Mouse (Mus musculus) hindbrain, embryonic 13.5 days (tissue): ENCODE measurements around the gene Trim28. TPM values are rescaled to one million over a fixed set of nuclear protein-coding genes. Genes with fewer than 3 reads are reported as not detected.

Experiments
- ATAC-seq: fragments of 200-750 bp; cut with Nextera tagmentation; 2 replicates; pipeline ENCODE4 v1.8.0; 2017; ENCODE audit warnings: moderate TSS enrichment; ENCODE audit not compliant: low FRiP score
- H3K27ac ChIP-seq: fragments of 300-500 bp; sonication (generic); 2 replicates; pipeline ENCODE4 v1.5.1; 2015; ENCODE audit warnings: inconsistent platforms, mild to moderate bottlenecking, moderate library complexity
- H3K27me3 ChIP-seq: fragments of 300-500 bp; sonication (generic); 2 replicates; pipeline ENCODE4 v1.6.1; 2015; ENCODE audit warnings: mild to moderate bottlenecking, inconsistent platforms
- H3K36me3 ChIP-seq: fragments of 300-500 bp; sonication (generic); 2 replicates; pipeline ENCODE4 v1.6.1; 2015; ENCODE audit warnings: mild to moderate bottlenecking, inconsistent platforms
- H3K4me1 ChIP-seq: fragments of 300-500 bp; sonication (generic); replicated peaks from 2 replicates; pipeline ENCODE4 v1.6.1; 2015; ENCODE audit warnings: inconsistent platforms
- H3K4me2 ChIP-seq: fragments of 300-500 bp; sonication (generic); 2 replicates; pipeline ENCODE4 v1.6.1; 2015; ENCODE audit warnings: inconsistent platforms, mild to moderate bottlenecking, moderate library complexity
- H3K4me3 ChIP-seq: fragments of 300-500 bp; sonication (generic); 2 replicates; pipeline ENCODE4 v1.5.1; 2015; ENCODE audit warnings: mild to moderate bottlenecking, inconsistent platforms
- H3K9ac ChIP-seq: fragments of 300-500 bp; sonication (generic); 2 replicates; pipeline ENCODE4 v1.6.1; 2015; ENCODE audit warnings: mild to moderate bottlenecking, inconsistent platforms
- H3K9me3 ChIP-seq: fragments of 300-500 bp; sonication (generic); 2 replicates; pipeline ENCODE4 v1.6.1; 2016; ENCODE audit warnings: inconsistent platforms
- WGBS: fragments of 180-500 bp; shearing (Covaris S2); methylation state at CpG from one replicate; pipeline ENCODE4 v1.1.7; 2015; 5-methylcytosine and 5-hydroxymethylcytosine counted together
- polyA plus RNA-seq: library from polyadenylated mRNA; unstranded; fragments of >200 nt; fragmentation: Nextera tagmentation; extraction: Ambion mirVana; gene quantifications from 2 replicates; pipeline ENCODE4 v1.2.1, GENCODE M21; 2015

The Trim28 gene
- polyA plus RNA-seq, 1 experiment from 2014 or later = 216 TPM

DNA sequence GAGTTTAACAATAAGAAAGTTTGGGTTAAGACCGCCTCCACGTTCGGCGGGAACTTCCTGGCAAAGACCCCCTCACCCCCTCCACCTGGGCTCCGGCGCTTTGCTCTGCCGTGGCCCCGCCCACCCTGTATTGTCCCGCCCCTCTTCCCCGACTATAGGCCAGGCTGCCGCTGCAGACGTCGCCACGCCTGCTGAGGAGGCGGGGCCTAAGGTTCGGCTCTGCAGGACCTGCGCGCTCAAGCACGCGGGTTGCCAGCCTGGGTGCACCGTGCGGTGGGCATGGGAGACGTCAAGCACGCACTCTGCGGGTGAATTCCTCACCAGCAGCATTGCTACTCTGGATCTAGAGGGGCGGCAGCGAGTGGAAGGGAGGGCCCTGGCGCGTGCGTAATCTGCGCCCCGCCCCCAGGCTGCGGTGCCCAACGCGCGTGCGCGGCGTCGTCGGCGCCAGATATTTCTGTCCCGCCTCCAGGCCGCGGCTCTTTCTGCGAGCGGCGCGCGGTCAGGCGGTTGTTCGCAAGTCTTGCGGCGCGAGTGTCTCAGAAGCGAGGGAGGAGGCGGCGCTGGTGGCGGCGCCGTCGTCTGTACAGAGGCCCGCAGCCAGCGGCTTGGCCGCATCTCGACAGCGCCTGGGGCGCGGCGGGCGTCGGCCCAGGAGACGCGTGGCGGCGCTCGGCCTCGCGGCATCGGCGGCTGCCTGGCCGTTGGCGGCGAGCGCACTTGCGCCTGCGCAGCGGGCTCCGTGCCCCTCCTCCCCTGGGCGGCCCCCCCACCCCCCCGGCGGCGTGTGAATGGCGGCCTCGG lies 25.2 kb downstream of the Trim28 start:
- H3K9ac ChIP-seq = peak overlapping the region; percentile 98
- WGBS = 0% methylated on average over 62 of the region's 95 CpGs
- peak; percentile 87 for ATAC-seq
- no peaks in the 10 kb centered on the region for H3K27me3 ChIP-seq
- peak overlapping the region; percentile 98 for H3K4me2 ChIP-seq
- peaks cover 35% of the 10 kb centered on the region for H3K36me3 ChIP-seq
- H3K4me1 ChIP-seq = peaks cover 37% of the 10 kb centered on the region
- peak overlapping the region; percentile 100 for H3K27ac ChIP-seq
- peak overlapping the region; percentile 87 for H3K4me3 ChIP-seq
- H3K9me3 ChIP-seq = no peaks in the 10 kb centered on the region

- H3K27ac ChIP-seq = peak overlapping the region; percentile 100
- H3K9me3 ChIP-seq = no peaks in the 10 kb centered on the region
- WGBS = under 1% methylated on average over 29 of the region's 44 CpGs
- H3K9ac ChIP-seq = peak overlapping the region; percentile 98
- no peaks in the 10 kb centered on the region for H3K27me3 ChIP-seq
- H3K36me3 ChIP-seq = peaks cover 42% of the 10 kb centered on the region
- ATAC-seq = peak; percentile 69
- H3K4me1 ChIP-seq = peaks cover 37% of the 10 kb centered on the region
- H3K4me3 ChIP-seq = peak overlapping the region; percentile 87
- peak overlapping the region; percentile 98 for H3K4me2 ChIP-seq
Measured at GRCm38 (mm10) chr7:13024805-13025204, 25.9 kb downstream of the Trim28 start.

DNA sequence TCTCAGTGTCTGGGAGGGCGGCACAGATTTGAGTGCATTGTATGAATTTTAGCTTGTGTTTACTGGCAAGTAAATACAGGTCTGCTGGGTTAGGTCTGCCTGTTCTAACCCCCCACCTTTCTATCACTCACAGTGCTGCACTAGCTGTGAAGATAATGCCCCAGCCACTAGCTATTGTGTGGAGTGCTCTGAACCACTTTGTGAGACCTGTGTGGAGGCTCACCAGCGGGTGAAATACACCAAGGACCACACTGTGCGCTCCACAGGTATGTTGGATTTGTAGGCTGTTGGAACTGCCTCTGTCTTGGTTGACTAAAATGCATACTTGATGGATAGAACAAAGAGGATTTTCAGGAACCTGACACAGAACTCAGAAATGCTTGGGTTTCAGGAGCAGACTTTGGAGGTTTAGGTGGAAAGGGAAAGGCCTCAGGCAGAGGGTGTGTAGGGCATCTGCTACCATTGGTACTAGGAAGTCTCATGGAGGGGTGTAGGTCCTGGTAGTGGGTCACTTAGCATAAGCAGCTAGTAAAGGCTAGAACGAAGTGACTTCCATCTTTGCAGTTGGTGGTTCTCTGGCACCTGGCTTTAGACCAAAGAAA lies 26.7 kb downstream of the Trim28 start:
- 31% methylated on average over 4 of the region's 4 CpGs for WGBS
- H3K36me3 ChIP-seq = peaks cover 50% of the 10 kb centered on the region

GRCm38 (mm10) chr7:13028986-13029385 lies 30.1 kb downstream of the Trim28 start:
- peaks cover 73% of the 10 kb centered on the region for H3K36me3 ChIP-seq
- H3K27me3 ChIP-seq = no peaks in the 10 kb centered on the region
- no peak overlapping the region for H3K27ac ChIP-seq
- peaks cover 38% of the 10 kb centered on the region for H3K4me1 ChIP-seq
- no peak overlapping the region for H3K4me3 ChIP-seq
- H3K9me3 ChIP-seq = no peaks in the 10 kb centered on the region
- ATAC-seq = no peak
- peak overlapping the region; percentile 24; the same call in 1 of the 2 replicates for H3K9ac ChIP-seq
- WGBS = 90% methylated on average over 4 of the region's 4 CpGs
- no peak overlapping the region for H3K4me2 ChIP-seq

More for the DNA sequence above, 26.7 kb downstream of the Trim28 start:
- H3K4me3 ChIP-seq = peak overlapping the region; percentile 87
- peak overlapping the region; percentile 98 for H3K4me2 ChIP-seq
- H3K4me1 ChIP-seq = peaks cover 37% of the 10 kb centered on the region
- no peaks in the 10 kb centered on the region for H3K27me3 ChIP-seq
- no peaks in the 10 kb centered on the region for H3K9me3 ChIP-seq
- ATAC-seq = no peak
- peak overlapping the region; percentile 98 for H3K9ac ChIP-seq
- peak overlapping the region; percentile 100 for H3K27ac ChIP-seq

DNA sequence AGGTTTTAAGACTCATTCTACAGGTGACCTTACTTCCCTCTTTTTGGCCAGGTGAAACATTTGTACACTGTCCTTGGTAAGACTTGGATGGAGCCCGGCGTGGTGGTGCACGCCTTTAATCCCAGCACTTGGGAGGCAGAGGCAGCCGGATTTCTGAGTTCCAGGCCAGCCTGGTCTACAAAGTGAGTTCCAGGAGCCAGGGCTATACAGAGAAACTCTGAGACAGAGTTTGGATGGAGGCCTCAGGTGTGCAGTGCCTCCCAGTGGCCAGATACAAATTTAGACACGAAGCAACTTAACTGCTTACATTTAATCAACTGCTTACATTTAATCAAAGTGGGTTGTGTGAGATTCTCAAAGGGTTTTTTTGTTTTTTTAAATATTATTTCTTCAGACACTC lies 32.2 kb downstream of the Trim28 start:
- H3K27ac ChIP-seq = no peak overlapping the region
- no peak overlapping the region for H3K4me2 ChIP-seq
- no peak overlapping the region for H3K4me3 ChIP-seq
- H3K4me1 ChIP-seq = peaks cover 45% of the 10 kb centered on the region
- H3K9me3 ChIP-seq = no peaks in the 10 kb centered on the region
- no peak overlapping the region for H3K9ac ChIP-seq
- peaks cover 82% of the 10 kb centered on the region for H3K36me3 ChIP-seq
- no peaks in the 10 kb centered on the region for H3K27me3 ChIP-seq
- 76% methylated on average over 5 of the region's 5 CpGs for WGBS
- ATAC-seq = no peak

- Histone ChIP-seq H3K36me3 (peaks cover 76% of the 10 kb centered on the region), H3K27ac (0 out of 2 replicates have a peak overlapping the region, but pooled peaks have one; percentile 8), H3K9ac (no peak overlapping the region), H3K4me2 (no peak overlapping the region), H3K27me3 (no peaks in the 10 kb centered on the region), H3K4me1 (peaks cover 45% of the 10 kb centered on the region), H3K9me3 (no peaks in the 10 kb centered on the region), H3K4me3 (no peak overlapping the region)
- ATAC-seq = no peak
- WGBS = 88% methylated on average over 2 of the region's 2 CpGs
Measured at GRCm38 (mm10) chr7:13031983-13032382, 33.1 kb downstream of the Trim28 start.

DNA sequence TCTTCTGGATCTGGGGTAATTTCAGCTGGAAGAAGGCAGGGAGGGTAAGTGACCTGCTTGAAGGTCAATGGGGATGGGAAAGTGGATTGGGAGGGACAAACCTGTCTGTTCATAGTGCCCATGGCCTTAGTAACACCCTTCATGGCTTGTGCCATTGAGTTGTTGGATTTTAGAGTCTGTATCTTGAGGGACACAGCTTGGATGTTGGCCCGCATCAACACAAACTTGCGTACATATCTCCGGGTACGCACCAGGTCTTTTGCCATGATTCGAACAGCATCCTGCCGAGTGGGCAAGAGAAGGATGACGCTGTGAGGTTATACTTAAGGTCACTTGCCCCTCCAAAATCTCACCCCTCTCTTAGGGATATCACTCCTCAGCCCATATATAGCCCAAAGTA lies 33.6 kb downstream of the Trim28 start:
- H3K4me3 ChIP-seq = no peak overlapping the region
- peaks cover 42% of the 10 kb centered on the region for H3K4me1 ChIP-seq
- no peak for ATAC-seq
- H3K36me3 ChIP-seq = peaks cover 70% of the 10 kb centered on the region
- no peak overlapping the region for H3K9ac ChIP-seq
- WGBS = 92% methylated on average over 7 of the region's 7 CpGs
- 0 out of 2 replicates have a peak overlapping the region, but pooled peaks have one; percentile 8 for H3K27ac ChIP-seq
- no peaks in the 10 kb centered on the region for H3K9me3 ChIP-seq
- no peaks in the 10 kb centered on the region for H3K27me3 ChIP-seq
- H3K4me2 ChIP-seq = no peak overlapping the region

DNA sequence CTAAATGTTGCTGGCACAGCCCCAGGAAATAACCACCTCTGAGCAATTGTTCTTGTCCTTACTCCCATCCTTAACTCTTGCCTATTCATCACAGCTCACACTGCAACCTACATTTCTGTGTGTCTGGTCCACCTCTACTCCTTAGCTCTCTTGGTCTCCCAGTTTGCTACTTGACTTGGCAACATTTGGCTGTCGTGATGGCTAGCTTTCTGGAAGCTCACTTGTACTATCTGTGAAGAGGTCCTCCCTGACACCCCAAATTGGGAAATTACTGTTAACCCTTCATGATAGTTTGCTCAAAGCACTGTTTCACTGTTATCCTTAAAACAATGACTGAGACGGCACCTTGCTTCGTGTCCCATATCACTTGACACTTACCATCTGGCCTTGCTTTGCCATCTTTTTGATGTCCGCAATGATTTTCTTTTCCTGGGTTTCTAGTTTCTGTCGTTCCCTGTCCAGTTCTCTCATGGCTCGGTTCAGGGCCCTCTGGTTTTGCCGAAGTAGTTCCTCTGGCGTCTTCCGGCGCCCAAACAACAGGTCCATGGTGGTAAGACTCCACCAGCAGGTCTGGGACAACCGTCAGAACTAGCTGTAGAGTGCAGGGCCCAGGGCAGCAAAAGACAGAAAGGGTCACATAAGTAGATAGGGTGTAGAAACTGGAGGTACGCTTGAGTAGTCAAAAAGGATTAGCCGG lies 34.7 kb downstream of the Trim28 start:
- no peaks in the 10 kb centered on the region for H3K9me3 ChIP-seq
- H3K27me3 ChIP-seq = no peaks in the 10 kb centered on the region
- ATAC-seq = no peak
- peak overlapping the region; percentile 58 for H3K4me3 ChIP-seq
- H3K9ac ChIP-seq = peak overlapping the region; percentile 85
- peaks cover 41% of the 10 kb centered on the region for H3K4me1 ChIP-seq
- WGBS = 52% methylated on average over 13 of the region's 13 CpGs
- peaks cover 60% of the 10 kb centered on the region for H3K36me3 ChIP-seq
- H3K27ac ChIP-seq = peak overlapping the region; percentile 95
- H3K4me2 ChIP-seq = peak overlapping the region; percentile 95

- under 1% methylated on average over 45 of the region's 45 CpGs for WGBS
- Histone ChIP-seq H3K4me3 (peak within 1 kb of the TSS; percentile 80), H3K27ac (peak within 1 kb of the TSS; percentile 95), H3K27me3 (no peaks in the 10 kb centered on the region), H3K4me2 (peak within 1 kb of the TSS; percentile 95), H3K9me3 (no peaks in the 10 kb centered on the region), H3K4me1 (peaks cover 49% of the 10 kb centered on the region), H3K36me3 (peaks cover 52% of the 10 kb centered on the region), H3K9ac (peak within 1 kb of the TSS; percentile 85)
- peak; percentile 76 for ATAC-seq
Measured at GRCm38 (mm10) chr7:13034148-13034977, 35.4 kb downstream of the Trim28 start, which contains the start of gene Chmp2a. Gene Chmp2a, minus strand, starts transcription at chr7:13034807.

- H3K9ac ChIP-seq = peak overlapping the region; percentile 85; the same call in 1 of the 2 replicates
- no peak for ATAC-seq
- 88% methylated on average over 17 of the region's 17 CpGs for WGBS
Measured at GRCm38 (mm10) chr7:13035211-13035855, 36.4 kb downstream of the Trim28 start.

DNA sequence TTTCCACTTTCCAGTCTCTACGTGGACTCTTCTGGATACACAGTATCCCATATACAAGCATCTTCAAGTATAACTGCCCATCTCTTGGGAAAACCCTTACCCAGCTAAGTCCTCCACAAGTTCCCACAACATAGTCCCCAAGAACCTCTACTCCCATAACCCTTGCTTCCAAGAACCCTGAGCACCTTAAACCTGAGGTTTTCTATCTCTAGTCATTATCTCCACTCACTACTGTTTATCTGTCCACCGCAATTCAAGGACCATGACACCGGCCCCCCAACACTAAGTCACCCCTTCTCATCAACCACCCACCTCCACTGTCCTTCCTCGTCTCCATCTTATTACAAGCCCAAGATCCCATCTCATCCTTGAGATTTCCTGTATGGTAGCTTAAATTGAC lies 37.9 kb downstream of the Trim28 start:
- Histone ChIP-seq H3K36me3 (peaks cover 28% of the 10 kb centered on the region), H3K4me3 (peak overlapping the region; percentile 80), H3K27me3 (peaks cover 13% of the 10 kb centered on the region), H3K4me2 (peak overlapping the region; percentile 89), H3K9ac (peak overlapping the region; percentile 99), H3K9me3 (no peaks in the 10 kb centered on the region), H3K4me1 (peaks cover 49% of the 10 kb centered on the region), H3K27ac (peak overlapping the region; percentile 100)
- 39% methylated on average over 4 of the region's 4 CpGs for WGBS
- ATAC-seq = no peak

More at GRCm38 (mm10) chr7:13035211-13035855, 36.4 kb downstream of the Trim28 start:
- peak overlapping the region; percentile 95 for H3K4me2 ChIP-seq
- no peaks in the 10 kb centered on the region for H3K9me3 ChIP-seq
- peak overlapping the region; percentile 95 for H3K27ac ChIP-seq
- H3K4me1 ChIP-seq = peaks cover 49% of the 10 kb centered on the region
- no peaks in the 10 kb centered on the region for H3K27me3 ChIP-seq
- peak overlapping the region; percentile 80 for H3K4me3 ChIP-seq
- peaks cover 42% of the 10 kb centered on the region for H3K36me3 ChIP-seq
